ENCODE assay signal across 9 mouse cellular contexts in the genomic region with DNA sequence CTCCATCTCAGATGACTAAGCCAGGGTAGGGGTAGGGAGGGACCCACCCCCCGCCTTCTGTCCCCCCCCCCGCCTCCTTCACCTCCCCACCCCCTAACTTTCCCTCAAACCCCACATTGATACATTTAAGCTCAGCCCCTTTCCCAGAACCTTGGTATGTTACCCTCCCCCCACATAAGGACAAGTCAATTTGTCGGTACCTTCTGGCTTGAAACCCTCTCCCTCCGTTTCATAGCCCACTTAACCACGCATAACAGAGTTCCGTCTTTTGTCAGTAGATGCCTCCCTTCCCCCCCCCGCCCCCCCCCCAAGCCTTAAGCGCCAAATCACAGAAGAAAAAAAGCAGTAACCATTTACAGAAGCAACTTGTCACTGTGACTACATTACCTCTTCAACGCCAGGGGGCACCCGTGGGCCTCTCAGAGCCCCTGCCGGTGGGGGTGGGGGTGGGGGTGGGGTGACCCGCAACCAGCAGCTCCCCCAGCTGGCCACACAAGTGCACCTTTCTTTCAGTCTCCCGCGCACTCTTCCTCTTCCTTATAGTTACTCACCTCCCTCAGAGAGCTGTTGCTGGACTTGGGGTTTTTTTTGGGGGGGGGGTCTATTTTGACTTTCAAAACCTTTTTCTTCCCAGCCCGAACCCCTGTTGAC. TPM values are rescaled to one million over a fixed set of nuclear protein-coding genes. Genes with fewer than 3 reads are reported as not detected.
DNase-seq lines count a peak whose midpoint lies in the region; ATAC-seq lines count a peak whose summit lies in the region.
"Had no signal": no experiment of that assay in that cellular context is flagged by ENCODE, and none has a peak within 500 bp of the region (broad histone marks: within the 10 kb centered on the region; RNA-seq: fewer than 3 reads in every experiment).

No protein-coding gene starts in this region.

- peak; percentile 51 to 54 for DNase-seq in heart, adult 18-20 months
- DNase-seq in heart, postnatal 25 days (ENCODE audit: low spot score): no peak
- DNase-seq in adrenal gland, postnatal 10 days: peak; percentile 75
- peak; percentile 68 for DNase-seq in embryonic facial prominence, embryonic 14.5 days (ENCODE audit: low spot score)
- peak; percentile 37 to 64 for DNase-seq in heart, postnatal 36 days
- peak; percentile 75 for DNase-seq in limb, embryonic 11.5 days (ENCODE audit: low spot score)
- DNase-seq in midbrain, embryonic 11.5 days (ENCODE audit: low spot score, missing footprints): peak; percentile 92

- no peaks in the 10 kb centered on the region for H3K4me1 ChIP-seq in embryonic facial prominence, embryonic 14.5 days (ENCODE audit: control insufficient read depth, insufficient read depth, low read length)
- no peaks in the 10 kb centered on the region for H3K4me1 ChIP-seq in limb, embryonic 11.5 days (ENCODE audit: control insufficient read depth, insufficient read depth, low read length)
- H3K4me1 ChIP-seq in midbrain, embryonic 11.5 days (ENCODE audit: control insufficient read depth, insufficient read depth, low read length): no peaks in the 10 kb centered on the region
- no peaks in the 10 kb centered on the region for H3K4me1 ChIP-seq in stomach, embryonic 14.5 days (ENCODE audit: control insufficient read depth, insufficient read depth, low read length)

- H3K9ac ChIP-seq in embryonic facial prominence, embryonic 14.5 days (ENCODE audit: low read depth, low read length): no peak overlapping the region
- no peak overlapping the region for H3K9ac ChIP-seq in limb, embryonic 11.5 days (ENCODE audit: low read length)
- H3K9ac ChIP-seq in midbrain, embryonic 11.5 days (ENCODE audit: low read length): no peak overlapping the region
- no peak overlapping the region for H3K9ac ChIP-seq in stomach, embryonic 14.5 days (replicated peaks; ENCODE audit: low read depth, low read length)
- H3K9ac ChIP-seq: liver, embryonic 14.5 days had no signal

- H3K36me3 ChIP-seq in embryonic facial prominence, embryonic 14.5 days (ENCODE audit: control insufficient read depth, insufficient read depth, low read length): no peaks in the 10 kb centered on the region
- H3K36me3 ChIP-seq in limb, embryonic 11.5 days (ENCODE audit: control insufficient read depth, insufficient read depth, low read length): no peaks in the 10 kb centered on the region
- no peaks in the 10 kb centered on the region for H3K36me3 ChIP-seq in midbrain, embryonic 11.5 days (ENCODE audit: control insufficient read depth, insufficient read depth, low read length)
- no peaks in the 10 kb centered on the region for H3K36me3 ChIP-seq in stomach, embryonic 14.5 days (ENCODE audit: control insufficient read depth, insufficient read depth, low read length)

- H3K4me3 ChIP-seq in embryonic facial prominence, embryonic 14.5 days (ENCODE audit: low read depth, low read length): peak overlapping the region; percentile 41; the same call in 1 of the 2 replicates
- no peak overlapping the region for H3K4me3 ChIP-seq in limb, embryonic 11.5 days (ENCODE audit: low read depth, low read length)
- H3K4me3 ChIP-seq in midbrain, embryonic 11.5 days (ENCODE audit: low read depth, low read length): no peak overlapping the region
- H3K4me3 ChIP-seq in stomach, embryonic 14.5 days (ENCODE audit: low read depth, low read length): no peak overlapping the region

- ATAC-seq in embryonic facial prominence, embryonic 14.5 days (ENCODE audit: low read depth): peak; percentile 68
- ATAC-seq in limb, embryonic 11.5 days (ENCODE audit: insufficient number of reproducible peaks, low FRiP score, low TSS enrichment, low read depth): peak; percentile 78; the same call in 1 of the 2 replicates
- ATAC-seq in midbrain, embryonic 11.5 days (ENCODE audit: low FRiP score): peak; percentile 82
- ATAC-seq in stomach, embryonic 14.5 days (ENCODE audit: insufficient number of reproducible peaks, insufficient read depth, low FRiP score, low read depth): no peak

- no peak overlapping the region for H3K27ac ChIP-seq in embryonic facial prominence, embryonic 14.5 days (replicated peaks; ENCODE audit: low read depth, low read length)
- no peak overlapping the region for H3K27ac ChIP-seq in limb, embryonic 11.5 days (replicated peaks; ENCODE audit: low read depth, low read length)
- no peak overlapping the region for H3K27ac ChIP-seq in midbrain, embryonic 11.5 days (ENCODE audit: low read depth, low read length)
- no peak overlapping the region for H3K27ac ChIP-seq in stomach, embryonic 14.5 days (ENCODE audit: low read length)
- H3K27ac ChIP-seq: liver, embryonic 14.5 days had no signal

- H3K27me3 ChIP-seq in embryonic facial prominence, embryonic 14.5 days (replicated peaks; ENCODE audit: control insufficient read depth, insufficient read depth, low read length): no peaks in the 10 kb centered on the region
- no peaks in the 10 kb centered on the region for H3K27me3 ChIP-seq in limb, embryonic 11.5 days (ENCODE audit: control insufficient read depth, insufficient read depth, low read length)
- no peaks in the 10 kb centered on the region for H3K27me3 ChIP-seq in midbrain, embryonic 11.5 days (ENCODE audit: control insufficient read depth, insufficient read depth, low read length)
- no peaks in the 10 kb centered on the region for H3K27me3 ChIP-seq in stomach, embryonic 14.5 days (ENCODE audit: control insufficient read depth, insufficient read depth, low read length)

- 20% methylated on average over 6 of the region's 15 CpGs for WGBS in embryonic facial prominence, embryonic 14.5 days
- 20% methylated on average over 9 of the region's 15 CpGs for WGBS in limb, embryonic 11.5 days
- WGBS in midbrain, embryonic 11.5 days: 17% methylated on average over 6 of the region's 15 CpGs
- 22% methylated on average over 12 of the region's 15 CpGs for WGBS in stomach, embryonic 14.5 days

- intact Hi-C loops in heart, postnatal 25 days (cut with DNase I): no loop called here
- intact Hi-C loops in heart, postnatal 36 days (cut with DNase I): no loop called here

- peak overlapping the region; percentile 65 for H3K4me2 ChIP-seq in embryonic facial prominence, embryonic 14.5 days (ENCODE audit: low read depth, low read length)
- H3K4me2 ChIP-seq in limb, embryonic 11.5 days (ENCODE audit: low read depth, severe bottlenecking): no peak overlapping the region
- H3K4me2 ChIP-seq in midbrain, embryonic 11.5 days: no peak overlapping the region
- H3K4me2 ChIP-seq in stomach, embryonic 14.5 days (replicated peaks; ENCODE audit: low read depth, low read length): peak overlapping the region; percentile 58; the same call in 1 of the 2 replicates

- 0 out of 2 replicates have a peak, but pooled peaks cover 4% of the 10 kb centered on the region for H3K9me3 ChIP-seq in embryonic facial prominence, embryonic 14.5 days (ENCODE audit: control insufficient read depth, low read length)
- no peaks in the 10 kb centered on the region; the same call in 1 of the 2 replicates for H3K9me3 ChIP-seq in limb, embryonic 11.5 days (ENCODE audit: control insufficient read depth, low read length)
- H3K9me3 ChIP-seq in midbrain, embryonic 11.5 days (ENCODE audit: control insufficient read depth, low read length): no peaks in the 10 kb centered on the region
- peaks cover 4% of the 10 kb centered on the region; the same call in 1 of the 2 replicates for H3K9me3 ChIP-seq in stomach, embryonic 14.5 days (ENCODE audit: control insufficient read depth, low read depth, low read length)

RNA-seq across cellular contexts. Expression of a gene that starts 7.9 kb away (rescaled TPM):
- total RNA-seq in heart, adult 18-20 months (2021): 10 to 100 TPM in 1 of 2 experiments, 1 to 10 TPM in 1; 9.4 to 11.5 TPM
- total RNA-seq in heart, postnatal 25 days (2021): 1 to 10 TPM; 8.9 to 9.9 TPM
- 10 to 100 TPM; 23.7 to 25.9 TPM for total RNA-seq in adrenal gland, postnatal 10 days (2021)
- polyA plus RNA-seq in embryonic facial prominence, embryonic 14.5 days (2014; fragmentation: Nextera tagmentation; extraction: Ambion mirVana): 4.6 and 4.9 TPM in 2 replicates
- total RNA-seq in heart, postnatal 36 days (2021): 10 to 100 TPM; 10.1 to 12.8 TPM
- polyA plus RNA-seq in limb, embryonic 11.5 days (2014; fragmentation: Nextera tagmentation; extraction: Ambion mirVana): 6.2 and 7.3 TPM in 2 replicates
- polyA plus RNA-seq in midbrain, embryonic 11.5 days (2014; fragmentation: Nextera tagmentation; extraction: Ambion mirVana): 9.2 and 10.7 TPM in 2 replicates
- 7.5 and 7.6 TPM in 2 replicates for polyA plus RNA-seq in stomach, embryonic 14.5 days (2014; fragmentation: Nextera tagmentation; extraction: Ambion mirVana)

Comparison
In these comparisons a context has a peak if more than half of its experiments do, and no peak if none do; other contexts are left out.
1. H3K4me2 ChIP-seq: peak in embryonic facial prominence, embryonic 14.5 days (single experiment) and stomach, embryonic 14.5 days (single experiment); none in limb, embryonic 11.5 days (single experiment) and midbrain, embryonic 11.5 days (single experiment).